Mouse (Mus musculus) spleen, adult 2 months (tissue): Measurements from ENCODE around the gene Mettl15. TPM values are rescaled to one million over a fixed set of nuclear protein-coding genes. Genes with fewer than 3 reads are reported as not detected.
A peak's percentile ranks its signal among the peaks of the same experiment; 100 is the strongest.

Source experiments
- DNase-seq, 2 experiments: peaks; one replicate each; pipeline versions ENCODE4 v3.0.0 to v3.0.0-alpha.2; 2012 to 2021; ENCODE audit warnings: low spot score in 2 of 2, low read depth in 1 of 2
- H3K27ac ChIP-seq: fragments of 200-500 bp; 2 replicates; pipeline ENCODE4 v1.5.1; 2012; ENCODE audit warnings: low read length, inconsistent platforms; ENCODE audit not compliant: insufficient read depth
- H3K27me3 ChIP-seq: fragments of 200-500 bp; 2 replicates; pipeline ENCODE4 v1.6.1; 2012; ENCODE audit warnings: mild to moderate bottlenecking, moderate library complexity, low read length, inconsistent platforms; ENCODE audit not compliant: control insufficient read depth, insufficient read depth
- H3K36me3 ChIP-seq: fragments of 200-500 bp; 2 replicates; pipeline ENCODE4 v1.6.1; 2012; ENCODE audit warnings: mild to moderate bottlenecking, low read length, inconsistent platforms; ENCODE audit not compliant: control insufficient read depth, insufficient read depth
- H3K4me1 ChIP-seq: fragments of 200-500 bp; 2 replicates; pipeline ENCODE4 v1.6.1; 2011; ENCODE audit warnings: inconsistent platforms; ENCODE audit not compliant: control insufficient read depth, insufficient read depth, insufficient read length
- H3K4me3 ChIP-seq: fragments of 200-500 bp; 2 replicates; pipeline ENCODE4 v1.5.1; 2011; ENCODE audit warnings: mild to moderate bottlenecking, inconsistent platforms; ENCODE audit not compliant: insufficient read depth, insufficient read length; ENCODE audit errors: extremely low read depth
- CTCF ChIP-seq: fragments of 200-500 bp; IDR thresholded peaks from 2 replicates; pipeline ENCODE4 v1.5.1; 2011; ENCODE audit warnings: mild to moderate bottlenecking, inconsistent platforms; ENCODE audit not compliant: insufficient read depth, insufficient read length, insufficient replicate concordance; ENCODE audit errors: extremely low read depth
- POLR2A ChIP-seq: fragments of 200-500 bp; IDR thresholded peaks from 2 replicates; pipeline ENCODE4 v1.6.1; 2011; ENCODE audit warnings: low read depth, low read length, inconsistent platforms
- WGBS: fragments of 180-500 bp; shearing (Covaris S2); methylation state at CpG from one replicate; pipeline ENCODE4 v1.1.7; 2018; 5-methylcytosine and 5-hydroxymethylcytosine counted together
- polyA plus RNA-seq: library from polyadenylated mRNA; depleted of rRNA; stranded (reverse); fragments of >200 nt; gene quantifications from 2 replicates; pipeline ENCODE4 v1.2.3, GENCODE M21; 2012

Mettl15 gene
- polyA plus RNA-seq, 1 experiment: 1.2 TPM

DNA sequence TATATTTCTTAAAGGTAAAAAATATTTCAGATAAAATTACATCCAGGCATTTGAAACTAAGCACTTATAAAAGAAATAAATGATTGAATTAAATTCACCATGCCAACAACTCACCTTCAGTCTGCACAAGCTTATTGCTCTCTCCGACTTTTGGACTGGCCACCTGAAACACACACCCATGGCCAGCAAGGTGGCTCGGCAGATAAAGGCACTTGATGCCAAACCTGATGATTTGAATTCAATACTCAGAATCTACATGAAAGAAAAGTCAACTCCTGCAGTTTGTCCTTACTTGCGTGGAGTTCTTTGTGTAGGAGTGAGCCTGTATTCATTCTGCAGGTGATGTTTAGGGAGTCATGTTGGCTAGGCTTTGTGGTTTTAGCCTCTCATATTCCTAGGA lies 3.6 kb upstream of the Mettl15 start:
- WGBS: 87% methylated on average over 3 of the region's 3 CpGs
- Histone ChIP-seq H3K36me3 (no peaks in the 10 kb centered on the region), H3K4me1 (no peaks in the 10 kb centered on the region), H3K27me3 (no peaks in the 10 kb centered on the region), H3K27ac (no peak overlapping the region), H3K4me3 (no peak overlapping the region)
- TF ChIP-seq CTCF (no peak), POLR2A (no peak)
- DNase-seq: no peak

DNA sequence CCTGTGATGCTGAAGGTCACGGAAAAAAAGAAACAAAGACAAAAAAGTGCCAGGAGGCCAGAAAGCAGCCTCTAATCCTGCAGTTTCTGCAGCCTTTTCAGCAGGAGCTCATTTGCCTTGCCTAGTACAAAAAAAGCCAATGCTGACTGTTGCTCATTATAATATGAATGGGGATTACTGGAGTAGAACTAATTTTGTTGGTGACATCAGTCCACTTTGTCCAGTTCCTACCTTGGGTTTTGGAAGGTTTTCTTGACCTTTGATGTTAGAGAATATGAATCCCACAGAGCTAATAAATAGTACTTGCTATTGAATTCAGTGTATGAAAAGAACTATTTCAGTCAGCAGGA lies 768 bp upstream of the Mettl15 start:
- Histone ChIP-seq H3K27ac (peak overlapping the region; percentile 69; the same call in 1 of the 2 replicates), H3K27me3 (no peaks in the 10 kb centered on the region), H3K4me1 (no peaks in the 10 kb centered on the region), H3K4me3 (peak overlapping the region; percentile 78), H3K36me3 (no peaks in the 10 kb centered on the region)
- no peak for DNase-seq
- TF ChIP-seq CTCF: no peak
- no peak for TF ChIP-seq POLR2A
- WGBS: 5% methylated on average over 1 of the region's 1 CpGs

DNA sequence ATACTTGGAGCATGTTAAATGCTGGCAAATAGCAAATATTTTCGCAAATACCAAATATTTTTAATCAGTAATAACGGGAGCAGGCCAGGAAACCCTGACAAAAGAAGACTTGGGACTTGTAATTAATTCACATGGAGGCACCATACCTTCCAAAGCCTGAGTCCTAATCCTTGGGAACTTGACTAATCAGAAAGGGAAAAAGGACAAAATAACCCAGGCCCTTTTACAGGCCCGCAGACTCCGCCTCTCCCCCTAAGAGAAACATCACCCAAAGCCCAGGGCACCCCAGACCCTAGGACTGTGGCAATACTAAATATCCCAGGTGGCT lies 312 bp downstream of the Mettl15 start:
- peak overlapping the region; percentile 78; the same call in 1 of the 2 replicates for H3K4me3 ChIP-seq
- TF ChIP-seq POLR2A (no peak), CTCF (no peak)
- H3K4me1 ChIP-seq: no peaks in the 10 kb centered on the region
- H3K36me3 ChIP-seq: no peaks in the 10 kb centered on the region
- no peak for DNase-seq
- no peaks in the 10 kb centered on the region for H3K27me3 ChIP-seq
- H3K27ac ChIP-seq: peak overlapping the region; percentile 61; the same call in 1 of the 2 replicates
- WGBS: 11% methylated on average over 4 of the region's 4 CpGs

DNA sequence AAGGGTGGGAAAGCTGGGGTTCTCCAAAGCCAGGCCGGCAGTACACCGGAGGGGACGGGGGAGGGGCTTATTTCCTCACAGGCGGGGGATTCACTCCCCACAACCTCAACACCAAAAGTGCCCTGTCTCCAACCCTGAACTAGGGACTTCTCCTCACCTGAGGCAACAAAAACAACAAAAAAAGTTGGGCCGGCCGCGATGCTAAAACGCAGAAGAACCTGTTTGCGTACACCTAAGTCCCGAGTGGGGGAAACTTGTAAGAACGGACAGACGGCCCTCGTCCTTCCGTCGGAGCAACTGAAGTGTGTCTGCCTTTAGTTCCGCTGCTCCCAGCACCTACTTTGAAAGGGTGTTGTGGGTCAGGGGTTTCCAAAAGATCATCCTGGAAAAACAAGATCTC lies 2.5 kb downstream of the Mettl15 start:
- WGBS: 2% methylated on average over 16 of the region's 16 CpGs
- no peaks in the 10 kb centered on the region for H3K4me1 ChIP-seq
- H3K27me3 ChIP-seq: no peaks in the 10 kb centered on the region
- H3K36me3 ChIP-seq: no peaks in the 10 kb centered on the region
- no peak overlapping the region for H3K27ac ChIP-seq
- peak overlapping the region; percentile 61 for H3K4me3 ChIP-seq
- peak; percentile 18 to 45 for DNase-seq
- no peak for TF ChIP-seq CTCF
- TF ChIP-seq POLR2A: no peak

DNA sequence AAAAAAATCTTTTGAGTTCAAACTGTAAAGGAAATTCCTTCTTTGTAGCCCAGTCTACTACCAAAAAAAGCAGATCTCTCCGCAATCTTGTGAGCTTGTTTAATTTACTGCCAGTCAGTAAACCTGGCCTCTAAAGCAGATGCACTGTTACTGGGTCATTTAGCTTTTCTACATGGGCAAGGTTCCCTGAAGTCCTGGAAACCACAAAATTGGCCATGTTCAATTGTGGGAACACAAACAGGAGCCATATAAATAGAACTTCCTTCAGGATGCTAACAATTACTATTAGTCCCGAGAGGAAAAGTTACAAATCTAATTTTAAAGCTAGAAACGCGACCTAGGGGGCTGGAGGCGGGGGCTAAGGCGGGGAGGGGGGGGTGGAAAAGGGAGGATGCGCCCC lies 3.0 kb downstream of the Mettl15 start:
- 8% methylated on average over 7 of the region's 7 CpGs for WGBS
- H3K27ac ChIP-seq: no peak overlapping the region
- TF ChIP-seq POLR2A: no peak
- no peak for TF ChIP-seq CTCF
- DNase-seq: no peak
- no peaks in the 10 kb centered on the region for H3K4me1 ChIP-seq
- no peaks in the 10 kb centered on the region for H3K27me3 ChIP-seq
- no peaks in the 10 kb centered on the region for H3K36me3 ChIP-seq
- peak overlapping the region; percentile 61 for H3K4me3 ChIP-seq

DNA sequence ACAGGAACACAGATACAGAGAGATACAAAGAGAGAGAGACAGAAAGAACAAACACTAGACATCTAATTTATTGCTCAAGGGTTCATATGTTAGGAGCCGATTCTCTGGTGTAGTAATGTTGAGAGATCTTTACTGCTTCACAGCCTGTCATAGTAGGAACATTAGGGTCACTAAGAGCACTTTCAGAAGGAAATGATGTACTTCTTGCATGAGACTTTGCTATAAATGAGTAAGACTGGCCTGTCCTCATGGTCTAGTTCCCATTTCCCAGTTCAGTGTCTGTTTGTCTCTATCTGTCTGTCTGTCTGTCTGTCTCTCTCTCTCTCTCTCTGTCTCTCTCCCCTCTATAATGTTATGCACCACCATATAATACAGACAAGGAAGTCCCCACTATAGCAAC lies 7.5 kb downstream of the Mettl15 start:
- no peak for TF ChIP-seq POLR2A
- TF ChIP-seq CTCF: no peak
- Histone ChIP-seq H3K27ac (no peak overlapping the region), H3K36me3 (no peaks in the 10 kb centered on the region), H3K27me3 (no peaks in the 10 kb centered on the region), H3K4me1 (no peaks in the 10 kb centered on the region), H3K4me3 (no peak overlapping the region)
- DNase-seq: no peak
- WGBS: 90% methylated on average over 1 of the region's 1 CpGs

DNA sequence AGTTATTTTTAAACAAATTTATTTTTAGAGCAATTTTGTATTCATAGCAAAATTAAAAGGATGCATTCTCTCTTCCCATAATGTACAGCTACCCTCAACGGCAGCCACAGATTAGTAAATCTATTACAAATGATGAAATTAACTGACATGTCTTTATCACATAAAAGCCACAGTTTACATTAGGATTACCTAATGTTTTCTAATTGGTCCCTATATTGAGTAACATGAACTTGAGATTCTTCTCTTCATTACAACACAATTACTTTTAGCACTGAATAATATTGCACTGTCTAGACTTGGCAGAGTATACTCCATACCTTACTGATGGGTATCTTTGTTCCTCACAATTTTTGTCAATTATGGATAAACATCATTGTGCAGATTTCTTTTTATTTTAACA lies 17.8 kb downstream of the Mettl15 start:
- no peak for DNase-seq
- 93% methylated on average over 1 of the region's 1 CpGs for WGBS
- no peak for TF ChIP-seq CTCF
- TF ChIP-seq POLR2A: no peak

DNA sequence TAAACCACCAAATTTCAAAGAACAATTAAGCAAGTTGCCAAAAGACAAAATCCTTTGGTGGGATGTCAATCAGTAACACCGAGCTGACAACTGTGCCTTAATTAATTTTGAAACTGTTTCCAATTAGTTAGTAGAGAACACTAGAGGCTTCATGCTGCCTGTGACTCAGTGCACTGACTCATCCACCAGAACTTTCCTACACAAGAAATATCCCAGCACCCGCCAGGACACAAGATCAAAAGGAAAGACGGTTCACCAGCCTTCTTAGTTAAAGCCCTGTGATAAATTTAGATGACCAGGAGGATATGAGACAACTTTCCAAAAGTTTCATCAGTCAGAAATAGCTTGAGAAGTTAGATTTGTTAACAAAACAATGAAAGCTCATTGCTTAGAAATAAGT lies 38.6 kb downstream of the Mettl15 start:
- no peaks in the 10 kb centered on the region for H3K4me1 ChIP-seq
- no peaks in the 10 kb centered on the region for H3K36me3 ChIP-seq
- DNase-seq: no peak
- no peak overlapping the region for H3K4me3 ChIP-seq
- TF ChIP-seq CTCF (no peak), POLR2A (no peak)
- H3K27me3 ChIP-seq: no peaks in the 10 kb centered on the region
- WGBS: 93% methylated on average over 3 of the region's 3 CpGs
- no peak overlapping the region for H3K27ac ChIP-seq

More for the DNA sequence above, 17.8 kb downstream of the Mettl15 start:
- H3K4me1 ChIP-seq: no peaks in the 10 kb centered on the region
- H3K27ac ChIP-seq: no peak overlapping the region
- H3K27me3 ChIP-seq: no peaks in the 10 kb centered on the region
- no peak overlapping the region for H3K4me3 ChIP-seq
- H3K36me3 ChIP-seq: no peaks in the 10 kb centered on the region
